Mouse (Mus musculus) lung, embryonic 15.5 days (tissue): ENCODE results near the gene Tfap2e. TPM values are rescaled to one million over a fixed set of nuclear protein-coding genes. Genes with fewer than 3 reads are reported as not detected.

Source experiments
- ATAC-seq: fragments of 200-750 bp; cut with Nextera tagmentation; 2 replicates; pipeline ENCODE4 v1.8.0; 2017; ENCODE audit warnings: moderate number of reproducible peaks, borderline replicate concordance; ENCODE audit not compliant: low FRiP score, low TSS enrichment; ENCODE audit errors: extremely low read depth
- H3K27ac ChIP-seq: fragments of 300-500 bp; sonication (generic); 2 replicates; pipeline ENCODE4 v1.5.1; 2015; ENCODE audit warnings: moderate library complexity, mild to moderate bottlenecking, inconsistent platforms
- H3K27me3 ChIP-seq: fragments of 300-500 bp; sonication (generic); 2 replicates; pipeline ENCODE4 v1.6.1; 2015; ENCODE audit warnings: inconsistent platforms
- H3K36me3 ChIP-seq: fragments of 300-500 bp; sonication (generic); 2 replicates; pipeline ENCODE4 v1.6.1; 2015; ENCODE audit warnings: inconsistent platforms
- H3K4me1 ChIP-seq: fragments of 300-500 bp; sonication (generic); 2 replicates; pipeline ENCODE4 v1.6.1; 2015; ENCODE audit warnings: inconsistent platforms
- H3K4me2 ChIP-seq: fragments of 300-500 bp; sonication (generic); 2 replicates; pipeline ENCODE4 v1.6.1; 2015; ENCODE audit warnings: inconsistent platforms, mild to moderate bottlenecking, moderate library complexity
- H3K4me3 ChIP-seq: fragments of 300-500 bp; sonication (generic); 2 replicates; pipeline ENCODE4 v1.5.1; 2015; ENCODE audit warnings: mild to moderate bottlenecking, inconsistent platforms
- H3K9ac ChIP-seq: fragments of 300-500 bp; sonication (generic); 2 replicates; pipeline ENCODE4 v1.6.1; 2015; ENCODE audit warnings: inconsistent platforms
- H3K9me3 ChIP-seq: fragments of 300-500 bp; sonication (generic); 2 replicates; pipeline ENCODE4 v1.6.1; 2016; ENCODE audit warnings: inconsistent platforms
- WGBS: fragments of 180-500 bp; shearing (Covaris S2); methylation state at CpG from one replicate; pipeline ENCODE4 v1.1.7; 2015; 5-methylcytosine and 5-hydroxymethylcytosine counted together
- polyA plus RNA-seq: library from polyadenylated mRNA; unstranded; fragments of >200 nt; fragmentation: Nextera tagmentation; extraction: Ambion mirVana; gene quantifications from 2 replicates; pipeline ENCODE4 v1.2.1, GENCODE M21; 2015

The Tfap2e gene
- polyA plus RNA-seq, 1 experiment from 2014 or later = 0.09 TPM

GRCm38 (mm10) chr4:126735382-126736000, 549 bp downstream of the Tfap2e start:
- H3K9me3 ChIP-seq = no peaks in the 10 kb centered on the region
- peak overlapping the region; percentile 33 for H3K4me3 ChIP-seq

GRCm38 (mm10) chr4:126734700-126735381, 1.2 kb downstream of the Tfap2e start:
- H3K9me3 ChIP-seq = no peaks in the 10 kb centered on the region
- peaks cover 21% of the 10 kb centered on the region for H3K4me1 ChIP-seq
- H3K27me3 ChIP-seq = peaks cover 100% of the 10 kb centered on the region
- H3K4me3 ChIP-seq = peak overlapping the region; percentile 33
- WGBS = 2% methylated on average over 51 of the region's 51 CpGs
- ATAC-seq = 0 out of 2 replicates have a peak, but pooled peaks have one; percentile 36
- no peak overlapping the region for H3K27ac ChIP-seq
- H3K36me3 ChIP-seq = no peaks in the 10 kb centered on the region
- H3K4me2 ChIP-seq = peak overlapping the region; percentile 54
- H3K9ac ChIP-seq = peak overlapping the region; percentile 12; the same call in 1 of the 2 replicates

More at GRCm38 (mm10) chr4:126735382-126736000, 549 bp downstream of the Tfap2e start:
- Histone ChIP-seq H3K36me3 (no peaks in the 10 kb centered on the region), H3K4me2 (peak overlapping the region; percentile 54), H3K4me1 (peaks cover 21% of the 10 kb centered on the region), H3K27ac (no peak overlapping the region), H3K27me3 (peaks cover 95% of the 10 kb centered on the region), H3K9ac (peak overlapping the region; percentile 12; the same call in 1 of the 2 replicates)
- peak; percentile 13; the same call in 1 of the 2 replicates for ATAC-seq
- 2% methylated on average over 40 of the region's 62 CpGs for WGBS

- WGBS = 4% methylated on average over 16 of the region's 16 CpGs
- H3K4me3 ChIP-seq = no peak overlapping the region
- H3K36me3 ChIP-seq = no peaks in the 10 kb centered on the region
- H3K4me2 ChIP-seq = no peak overlapping the region
- no peak overlapping the region for H3K27ac ChIP-seq
- H3K9me3 ChIP-seq = no peaks in the 10 kb centered on the region
- H3K4me1 ChIP-seq = peaks cover 21% of the 10 kb centered on the region
- peaks cover 99% of the 10 kb centered on the region for H3K27me3 ChIP-seq
- no peak for ATAC-seq
- no peak overlapping the region for H3K9ac ChIP-seq
Measured at GRCm38 (mm10) chr4:126734001-126734603, 1.9 kb downstream of the Tfap2e start.

- H3K9me3 ChIP-seq = no peaks in the 10 kb centered on the region
- peak overlapping the region; percentile 1; the same call in 1 of the 2 replicates for H3K4me3 ChIP-seq
- no peak overlapping the region for H3K9ac ChIP-seq
- H3K27me3 ChIP-seq = peaks cover 85% of the 10 kb centered on the region
- whole genome bisulfite sequencing = 7% methylated on average over 26 of the region's 26 CpGs
- ATAC-seq = no peak
- no peaks in the 10 kb centered on the region for H3K36me3 ChIP-seq
- no peak overlapping the region for H3K27ac ChIP-seq
- H3K4me2 ChIP-seq = peak overlapping the region; percentile 17
- peaks cover 21% of the 10 kb centered on the region for H3K4me1 ChIP-seq
Measured at GRCm38 (mm10) chr4:126732531-126733380, 3.3 kb downstream of the Tfap2e start.

- Histone ChIP-seq H3K4me3 (peak overlapping the region; percentile 1; the same call in 1 of the 2 replicates), H3K9me3 (no peaks in the 10 kb centered on the region), H3K27ac (no peak overlapping the region), H3K4me2 (peak overlapping the region; percentile 17), H3K4me1 (peaks cover 21% of the 10 kb centered on the region), H3K9ac (no peak overlapping the region), H3K36me3 (no peaks in the 10 kb centered on the region), H3K27me3 (peaks cover 79% of the 10 kb centered on the region)
- 3% methylated on average over 18 of the region's 18 CpGs for WGBS
- ATAC-seq = no peak
Measured at GRCm38 (mm10) chr4:126732111-126732510, 3.9 kb downstream of the Tfap2e start.

- H3K9ac ChIP-seq = no peak overlapping the region
- no peaks in the 10 kb centered on the region for H3K27me3 ChIP-seq
- no peak overlapping the region for H3K4me3 ChIP-seq
- H3K9me3 ChIP-seq = no peaks in the 10 kb centered on the region
- H3K4me1 ChIP-seq = no peaks in the 10 kb centered on the region
- ATAC-seq = no peak
- no peak overlapping the region for H3K4me2 ChIP-seq
- H3K27ac ChIP-seq = no peak overlapping the region
- WGBS = 84% methylated on average over 5 of the region's 5 CpGs
- H3K36me3 ChIP-seq = peaks cover 71% of the 10 kb centered on the region
Measured at GRCm38 (mm10) chr4:126707439-126707826, 28.6 kb downstream of the Tfap2e start.

GRCm38 (mm10) chr4:126706630-126707438, 29.2 kb downstream of the Tfap2e start:
- no peak overlapping the region for H3K27ac ChIP-seq
- WGBS = 81% methylated on average over 12 of the region's 12 CpGs
- H3K4me3 ChIP-seq = no peak overlapping the region
- no peak overlapping the region for H3K4me2 ChIP-seq
- H3K4me1 ChIP-seq = no peaks in the 10 kb centered on the region
- H3K36me3 ChIP-seq = peaks cover 72% of the 10 kb centered on the region
- H3K27me3 ChIP-seq = no peaks in the 10 kb centered on the region
- H3K9ac ChIP-seq = no peak overlapping the region
- H3K9me3 ChIP-seq = no peaks in the 10 kb centered on the region
- no peak for ATAC-seq

GRCm38 (mm10) chr4:126696908-126697307, 39.1 kb downstream of the Tfap2e start:
- Histone ChIP-seq H3K4me2 (no peak overlapping the region), H3K4me1 (no peaks in the 10 kb centered on the region), H3K36me3 (peaks cover 27% of the 10 kb centered on the region), H3K4me3 (no peak overlapping the region), H3K9ac (no peak overlapping the region), H3K27ac (no peak overlapping the region), H3K27me3 (no peaks in the 10 kb centered on the region), H3K9me3 (no peaks in the 10 kb centered on the region)
- ATAC-seq = no peak
- 92% methylated on average over 4 of the region's 4 CpGs for WGBS

- Histone ChIP-seq H3K36me3 (peaks cover 33% of the 10 kb centered on the region), H3K27me3 (no peaks in the 10 kb centered on the region), H3K4me1 (no peaks in the 10 kb centered on the region), H3K9me3 (no peaks in the 10 kb centered on the region), H3K4me3 (no peak overlapping the region), H3K9ac (no peak overlapping the region), H3K27ac (no peak overlapping the region), H3K4me2 (no peak overlapping the region)
- WGBS = 73% methylated on average over 5 of the region's 5 CpGs
- no peak for ATAC-seq
Measured at GRCm38 (mm10) chr4:126693021-126693420, 43.0 kb downstream of the Tfap2e start.

GRCm38 (mm10) chr4:126689457-126689856, 46.6 kb downstream of the Tfap2e start:
- H3K27ac ChIP-seq = no peak overlapping the region
- H3K9ac ChIP-seq = no peak overlapping the region
- H3K9me3 ChIP-seq = no peaks in the 10 kb centered on the region
- no peak overlapping the region for H3K4me3 ChIP-seq
- ATAC-seq = no peak
- no peak overlapping the region for H3K4me2 ChIP-seq
- H3K27me3 ChIP-seq = no peaks in the 10 kb centered on the region
- no peaks in the 10 kb centered on the region for H3K4me1 ChIP-seq
- peaks cover 55% of the 10 kb centered on the region for H3K36me3 ChIP-seq
- 86% methylated on average over 2 of the region's 2 CpGs for WGBS

GRCm38 (mm10) chr4:126683084-126683483, 53.0 kb downstream of the Tfap2e start:
- 78% methylated on average over 3 of the region's 3 CpGs for WGBS
- Histone ChIP-seq H3K9ac (no peak overlapping the region), H3K27ac (no peak overlapping the region), H3K9me3 (no peaks in the 10 kb centered on the region), H3K4me3 (no peak overlapping the region), H3K36me3 (peaks cover 34% of the 10 kb centered on the region), H3K4me2 (no peak overlapping the region), H3K27me3 (no peaks in the 10 kb centered on the region), H3K4me1 (peaks cover 8% of the 10 kb centered on the region; the same call in 1 of the 2 replicates)
- no peak for ATAC-seq
